In genomic region chr4:134590227-134590926, GRCm38 (mm10) we compare ENCODE assay signal across 10 mouse cellular contexts. TPM values are rescaled to one million over a fixed set of nuclear protein-coding genes. Genes with fewer than 3 reads are reported as not detected.
DNase-seq lines count a peak whose midpoint lies in the region; ATAC-seq and TF ChIP-seq lines count a peak whose summit lies in the region.
"Had no signal": no experiment of that assay in that cellular context is flagged by ENCODE, and none has a peak within 500 bp of the region (broad histone marks: within the 10 kb centered on the region; RNA-seq: fewer than 3 reads in every experiment).

No protein-coding gene starts in this region.

- H3K9ac ChIP-seq in lung, postnatal 0 days (replicated peaks; ENCODE audit: low read depth): no peak overlapping the region

- WGBS in lung, postnatal 0 days: 83% methylated on average over 10 of the region's 10 CpGs
- 89% methylated on average over 10 of the region's 10 CpGs for WGBS in small intestine, adult 2 months
- 83% methylated on average over 10 of the region's 10 CpGs for WGBS in embryonic facial prominence, embryonic 10.5 days

- no peak overlapping the region for H3K4me2 ChIP-seq in lung, postnatal 0 days (replicated peaks; ENCODE audit: low read depth, low read length)

- no peak for TF ChIP-seq EP300 in lung, postnatal 0 days (IDR thresholded peaks at IDR 0.05)

- DNase-seq in gastrocnemius, adult 2 months: peak; percentile 85
- no peak for DNase-seq in gastrocnemius, postnatal 4 days (ENCODE audit: low spot score in 2 of 2)
- DNase-seq in lung, postnatal 0 days (ENCODE audit: low spot score): no peak
- DNase-seq in lung, postnatal 10 days: no peak
- DNase-seq in brain, adult 2 months (ENCODE audit: low read depth, low spot score): peak; percentile 80
- DNase-seq in embryonic facial prominence, embryonic 10.5 days (ENCODE audit: low spot score): no peak
- DNase-seq: kidney, adult 11 months; right cerebral cortex, postnatal 14 days had no signal

- H3K27ac ChIP-seq in gastrocnemius, adult 2 months: peak overlapping the region; percentile 82; the same call in 1 of the 2 replicates
- H3K27ac ChIP-seq in lung, postnatal 0 days (ENCODE audit: low read length): no peak overlapping the region
- H3K27ac ChIP-seq in small intestine, adult 2 months (ENCODE audit: insufficient read depth, low read depth, low read length): no peak overlapping the region
- no peak overlapping the region for H3K27ac ChIP-seq in embryonic facial prominence, embryonic 10.5 days (replicated peaks)

- intact Hi-C loops in gastrocnemius, adult 2 months (cut with DNase I): no loop called here

- ATAC-seq in lung, postnatal 0 days: no peak
- no peak for ATAC-seq in granulocyte monocyte progenitor cell, adult 5-6 weeks (replicated peaks; ENCODE audit: poor library complexity, severe bottlenecking)

- no peak for TF ChIP-seq POLR2A in small intestine, adult 2 months (IDR thresholded peaks at IDR 0.05; ENCODE audit: low read depth, low read length)

- no peaks in the 10 kb centered on the region for H3K9me3 ChIP-seq in lung, postnatal 0 days (ENCODE audit: low read length)
- no peaks in the 10 kb centered on the region for H3K9me3 ChIP-seq in embryonic facial prominence, embryonic 10.5 days

- peaks cover 7% of the 10 kb centered on the region; the same call in 1 of the 2 replicates for H3K4me1 ChIP-seq in lung, postnatal 0 days (ENCODE audit: insufficient read depth, low read depth, low read length)
- peaks cover 12% of the 10 kb centered on the region for H3K4me1 ChIP-seq in small intestine, adult 2 months (ENCODE audit: control insufficient read depth, insufficient read depth, insufficient read length, low read length)
- H3K4me1 ChIP-seq in embryonic facial prominence, embryonic 10.5 days: peaks cover 21% of the 10 kb centered on the region

- H3K27me3 ChIP-seq in lung, postnatal 0 days (replicated peaks; ENCODE audit: insufficient read depth, low read length): no peaks in the 10 kb centered on the region
- no peaks in the 10 kb centered on the region for H3K27me3 ChIP-seq in small intestine, adult 2 months (ENCODE audit: control insufficient read depth, insufficient read depth, low read length)
- H3K27me3 ChIP-seq in embryonic facial prominence, embryonic 10.5 days (replicated peaks; ENCODE audit: low read depth, poor library complexity, severe bottlenecking): no peaks in the 10 kb centered on the region

- no peak overlapping the region for H3K4me3 ChIP-seq in gastrocnemius, adult 2 months
- no peak overlapping the region for H3K4me3 ChIP-seq in lung, postnatal 0 days (ENCODE audit: low read depth, low read length)
- H3K4me3 ChIP-seq in small intestine, adult 2 months (ENCODE audit: low read depth, low read length): no peak overlapping the region
- H3K4me3 ChIP-seq in embryonic facial prominence, embryonic 10.5 days: no peak overlapping the region

- H3K36me3 ChIP-seq in lung, postnatal 0 days (ENCODE audit: insufficient read depth, low read length): no peaks in the 10 kb centered on the region
- H3K36me3 ChIP-seq in small intestine, adult 2 months (ENCODE audit: control insufficient read depth, insufficient read depth, low read length): no peaks in the 10 kb centered on the region
- no peaks in the 10 kb centered on the region for H3K36me3 ChIP-seq in embryonic facial prominence, embryonic 10.5 days (replicated peaks)

- peak; percentile 86 for TF ChIP-seq CTCF in gastrocnemius, adult 2 months (IDR thresholded peaks at IDR 0.05)
- peak; percentile 56 for TF ChIP-seq CTCF in lung, postnatal 0 days (IDR thresholded peaks at IDR 0.05)
- peak; percentile 58; the same call in 1 of the 2 replicates for TF ChIP-seq CTCF in small intestine, adult 2 months (IDR thresholded peaks at IDR 0.05; ENCODE audit: extremely low read depth, insufficient read length, insufficient replicate concordance, low read depth, low read length)

RNA-seq across cellular contexts. Expression of gene Selenon, which starts 38.4 kb away (rescaled TPM):
- 1 to 10 TPM; 4.4 to 6.3 TPM for total RNA-seq in gastrocnemius, adult 2 months (2021)
- 10 to 100 TPM; 43.5 to 45.4 TPM for total RNA-seq in gastrocnemius, postnatal 4 days (2021)
- polyA plus RNA-seq in lung, postnatal 0 days (2015; fragmentation: Nextera tagmentation; extraction: Ambion mirVana): 13.6 and 17.7 TPM in 2 replicates
- polyA plus RNA-seq in small intestine, adult 2 months (2012; rRNA removed): 4.5 and 4.8 TPM in 2 replicates
- polyA plus RNA-seq in embryonic facial prominence, embryonic 10.5 days (2016; fragmentation: Nextera tagmentation; extraction: Ambion mirVana): 9.5 and 9.7 TPM in 2 replicates
- total RNA-seq in granulocyte monocyte progenitor cell, adult 5-6 weeks (2014; fragmentation: Nextera tagmentation): 32.4 and 32.8 TPM in 2 replicates
- total RNA-seq in granulocyte monocyte progenitor cell, adult 5-6 weeks (2017): 3.2 and 6.9 TPM in 2 replicates

RNA-seq across cellular contexts. Expression of gene Mtfr1l, which starts 55.2 kb away (rescaled TPM):
- total RNA-seq in gastrocnemius, adult 2 months (2021): 100 to 1,000 TPM; 131 to 136 TPM
- total RNA-seq in gastrocnemius, postnatal 4 days (2021): 100 to 1,000 TPM in 1 of 2 experiments, 10 to 100 TPM in 1; 99.7 to 104 TPM
- polyA plus RNA-seq in lung, postnatal 0 days (2015; fragmentation: Nextera tagmentation; extraction: Ambion mirVana): 169 and 188 TPM in 2 replicates
- 39.4 and 55.7 TPM in 2 replicates for polyA plus RNA-seq in small intestine, adult 2 months (2012; rRNA removed)
- polyA plus RNA-seq in embryonic facial prominence, embryonic 10.5 days (2016; fragmentation: Nextera tagmentation; extraction: Ambion mirVana): 107 and 114 TPM in 2 replicates
- 64.6 and 67.4 TPM in 2 replicates for total RNA-seq in granulocyte monocyte progenitor cell, adult 5-6 weeks (2014; fragmentation: Nextera tagmentation)
- total RNA-seq in granulocyte monocyte progenitor cell, adult 5-6 weeks (2017): 52.0 and 54.8 TPM in 2 replicates

Comparison
In these comparisons a context has a peak if more than half of its experiments do, and no peak if none do; other contexts are left out.
1. DNase-seq: peak in gastrocnemius, adult 2 months (single experiment) and brain, adult 2 months (single experiment); none in gastrocnemius, postnatal 4 days (0 of 2), lung, postnatal 0 days (single experiment), lung, postnatal 10 days (single experiment) and embryonic facial prominence, embryonic 10.5 days (single experiment).
2. Peak in every context shown above with its lines, with median percentiles within 50 percentile points of each other: CTCF ChIP-seq.